Mouse (Mus musculus) effector memory CD4-positive, alpha-beta T cell, adult 7 months (primary cell): ENCODE results near the gene Foxr2. TPM values are rescaled to one million over a fixed set of nuclear protein-coding genes. Genes with fewer than 3 reads are reported as not detected.

ENCODE experiments used
- polyA plus RNA-seq: library from polyadenylated mRNA; unstranded; fragments of 100-300 nt; shearing (Covaris generic); gene quantifications from one replicate; pipeline ENCODE4 v1.2.1, GENCODE M21; 2017

Gene Foxr2
- polyA plus RNA-seq, result not detected

GRCm38 (mm10) chrX:153118486-153118885 is at the start of gene Foxr2:
Foxr2 (plus strand) TSS chrX:153118786.

GRCm38 (mm10) chrX:153139734-153140515 is 21.3 kb downstream of the Foxr2 start, which contains the start of gene Rragb:
Rragb (plus strand) TSS chrX:153139981.

Other genes with a start within 250 kb of the Foxr2 start
- not detected for gene Usp51, start 112.3 kb upstream of the Foxr2 start, polyA plus RNA-seq
- gene Mageh1, start 81.2 kb upstream of the Foxr2 start, polyA plus RNA-seq, result 0.99 TPM
- gene Rragb, start 21.2 kb downstream of the Foxr2 start, polyA plus RNA-seq, result 15.3 TPM
- gene Klf8, start 118.7 kb downstream of the Foxr2 start, polyA plus RNA-seq, result 2.4 TPM